Mouse (Mus musculus) thymus, adult 2 months (tissue): ENCODE results near the gene Il1rl2. TPM values are rescaled to one million over a fixed set of nuclear protein-coding genes. Genes with fewer than 3 reads are reported as not detected.

ENCODE experiments used
- DNase-seq: peaks from one replicate; pipeline ENCODE4 v3.0.0; 2021
- H3K27ac ChIP-seq: fragments of 200-500 bp; 2 replicates; pipeline ENCODE4 v1.5.1; 2012; ENCODE audit warnings: low read length, control low read depth; ENCODE audit not compliant: control insufficient read depth, insufficient read depth
- H3K27me3 ChIP-seq: fragments of 200-500 bp; 2 replicates; pipeline ENCODE4 v1.6.1; 2012; ENCODE audit warnings: mild to moderate bottlenecking, low read length, moderate library complexity, mixed read lengths; ENCODE audit not compliant: control insufficient read depth, insufficient read depth
- H3K36me3 ChIP-seq: fragments of 200-500 bp; 2 replicates; pipeline ENCODE4 v1.6.1; 2012; ENCODE audit warnings: mild to moderate bottlenecking, low read length, moderate library complexity; ENCODE audit not compliant: control insufficient read depth, insufficient read depth
- H3K4me1 ChIP-seq: fragments of 200-500 bp; replicated peaks from 2 replicates; pipeline ENCODE4 v1.6.1; 2012; ENCODE audit warnings: low read length; ENCODE audit not compliant: control insufficient read depth, insufficient read depth
- H3K4me3 ChIP-seq: fragments of 200-500 bp; 2 replicates; pipeline ENCODE4 v1.5.1; 2012; ENCODE audit warnings: mild to moderate bottlenecking, low read length, control low read depth, moderate library complexity; ENCODE audit not compliant: control insufficient read depth, insufficient read depth
- CTCF ChIP-seq: fragments of 200-500 bp; IDR thresholded peaks from 2 replicates; pipeline ENCODE4 v1.5.1; 2012; ENCODE audit warnings: mild to moderate bottlenecking, control low read depth, low read length, moderate library complexity, borderline replicate concordance; ENCODE audit not compliant: control insufficient read depth, poor library complexity, insufficient read depth; ENCODE audit errors: extremely low read depth
- POLR2A ChIP-seq: fragments of 200-500 bp; IDR thresholded peaks from 2 replicates; pipeline ENCODE4 v1.6.1; 2012; ENCODE audit warnings: mild to moderate bottlenecking, low read length, control low read depth, moderate library complexity; ENCODE audit not compliant: control insufficient read depth, poor library complexity, insufficient read depth; ENCODE audit errors: extremely low read depth
- WGBS: fragments of 180-500 bp; shearing (Covaris S2); methylation state at CpG from one replicate; pipeline ENCODE4 v1.1.7; 2018; 5-methylcytosine and 5-hydroxymethylcytosine counted together
- polyA plus RNA-seq: library from polyadenylated mRNA; depleted of rRNA; stranded (reverse); fragments of >200 nt; gene quantifications from 2 replicates; pipeline ENCODE4 v1.2.3, GENCODE M21; 2012

The Il1rl2 gene
- polyA plus RNA-seq, 1 experiment: 7.3 TPM

GRCm38 (mm10) chr1:40282394-40282793 lies 42.0 kb upstream of the Il1rl2 start:
- Histone ChIP-seq H3K4me1 (no peaks in the 10 kb centered on the region; the same call in 1 of the 2 replicates), H3K4me3 (no peak overlapping the region), H3K27ac (no peak overlapping the region), H3K27me3 (no peaks in the 10 kb centered on the region), H3K36me3 (no peaks in the 10 kb centered on the region)
- TF ChIP-seq POLR2A: no peak
- no peak for TF ChIP-seq CTCF
- 92% methylated on average over 3 of the region's 3 CpGs for WGBS
- DNase-seq: no peak

DNA sequence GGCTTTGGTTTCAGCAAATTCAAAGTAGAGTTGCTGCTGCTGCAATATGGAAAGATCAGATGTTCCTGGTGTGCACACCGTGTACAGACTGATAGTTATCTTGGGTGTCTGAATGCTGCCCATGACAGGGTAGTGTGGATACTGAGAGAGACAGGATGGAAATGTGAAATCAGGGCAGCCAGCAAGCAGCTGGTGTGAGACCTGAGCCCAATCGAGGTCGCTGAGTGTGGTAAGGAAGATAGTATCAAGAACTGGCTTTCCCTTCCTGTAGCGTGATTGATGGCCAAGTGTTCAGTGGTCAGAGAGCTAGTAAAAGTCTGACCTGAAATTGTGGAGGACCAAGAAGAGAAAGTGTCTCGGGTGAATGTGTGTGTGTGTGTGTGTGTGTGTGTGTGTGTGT lies 40.4 kb upstream of the Il1rl2 start:
- Histone ChIP-seq H3K36me3 (no peaks in the 10 kb centered on the region), H3K4me3 (no peak overlapping the region), H3K4me1 (no peaks in the 10 kb centered on the region; the same call in 1 of the 2 replicates), H3K27ac (no peak overlapping the region), H3K27me3 (no peaks in the 10 kb centered on the region)
- WGBS: 18% methylated on average over 5 of the region's 5 CpGs
- no peak for TF ChIP-seq POLR2A
- TF ChIP-seq CTCF: no peak
- DNase-seq: no peak

- no peaks in the 10 kb centered on the region for H3K36me3 ChIP-seq
- H3K27me3 ChIP-seq: no peaks in the 10 kb centered on the region
- 59% methylated on average over 12 of the region's 12 CpGs for WGBS
- TF ChIP-seq CTCF: no peak
- TF ChIP-seq POLR2A: no peak
- H3K4me3 ChIP-seq: no peak overlapping the region
- no peak overlapping the region for H3K27ac ChIP-seq
- DNase-seq: no peak
- H3K4me1 ChIP-seq: no peaks in the 10 kb centered on the region
These were observed 33.7 kb upstream of the Il1rl2 start for GRCm38 (mm10) chr1:40290489-40291255.

DNA sequence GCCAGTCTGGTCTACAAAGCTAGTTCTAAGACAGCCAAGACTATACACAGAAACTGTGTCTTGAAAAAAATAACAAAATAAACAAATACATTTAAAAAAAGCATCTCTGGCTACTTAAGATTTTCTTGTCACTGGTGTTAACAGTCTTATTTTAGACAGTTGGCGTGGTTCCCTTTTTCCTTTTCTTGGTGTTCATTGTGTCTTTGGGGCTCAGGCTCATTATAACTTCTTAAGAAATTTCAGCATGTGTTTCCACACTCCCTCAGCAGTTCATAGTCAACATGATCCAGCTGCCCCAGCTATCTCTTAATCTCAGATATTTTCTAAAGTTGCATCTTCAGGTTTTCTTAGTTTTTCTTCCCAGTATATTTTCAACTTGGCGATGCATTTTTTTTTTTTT lies 32.2 kb upstream of the Il1rl2 start:
- DNase-seq: no peak
- no peaks in the 10 kb centered on the region for H3K27me3 ChIP-seq
- no peak overlapping the region for H3K27ac ChIP-seq
- no peak overlapping the region for H3K4me3 ChIP-seq
- 93% methylated on average over 2 of the region's 2 CpGs for WGBS
- no peaks in the 10 kb centered on the region for H3K36me3 ChIP-seq
- H3K4me1 ChIP-seq: no peaks in the 10 kb centered on the region
- TF ChIP-seq POLR2A: no peak
- TF ChIP-seq CTCF: no peak

- no peaks in the 10 kb centered on the region for H3K36me3 ChIP-seq
- TF ChIP-seq POLR2A (no peak), CTCF (no peak)
- WGBS: 96% methylated on average over 7 of the region's 7 CpGs
These were observed 30.5 kb upstream of the Il1rl2 start for GRCm38 (mm10) chr1:40293891-40294290.

GRCm38 (mm10) chr1:40294824-40295223 lies 29.6 kb upstream of the Il1rl2 start:
- TF ChIP-seq CTCF (no peak), POLR2A (no peak)
- DNase-seq: no peak
- WGBS: 93% methylated on average over 9 of the region's 9 CpGs
- no peaks in the 10 kb centered on the region for H3K4me1 ChIP-seq
- no peak overlapping the region for H3K4me3 ChIP-seq
- no peaks in the 10 kb centered on the region for H3K27me3 ChIP-seq
- no peak overlapping the region for H3K27ac ChIP-seq
- no peaks in the 10 kb centered on the region for H3K36me3 ChIP-seq

More at GRCm38 (mm10) chr1:40293891-40294290, 30.5 kb upstream of the Il1rl2 start:
- Histone ChIP-seq H3K4me1 (no peaks in the 10 kb centered on the region), H3K27me3 (no peaks in the 10 kb centered on the region), H3K27ac (no peak overlapping the region), H3K4me3 (no peak overlapping the region)
- DNase-seq: no peak

DNA sequence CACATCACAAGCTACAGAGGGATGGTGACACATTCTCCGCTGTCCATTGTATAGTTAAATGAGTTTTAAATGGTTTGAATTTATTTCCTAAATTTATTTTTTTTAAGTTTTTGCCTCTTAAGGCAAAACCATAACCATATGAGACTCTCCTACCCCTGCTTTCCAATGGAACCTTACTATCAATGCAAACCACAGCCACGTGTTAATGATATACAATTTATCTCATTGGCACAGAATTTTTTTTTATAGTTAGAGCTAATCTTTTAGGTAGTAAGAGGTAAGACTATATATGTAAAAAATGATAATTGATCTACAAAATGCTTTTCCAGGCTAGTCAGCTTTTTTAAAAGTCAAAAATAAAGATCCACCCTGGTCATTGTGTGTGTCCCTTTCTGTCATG lies 26.4 kb upstream of the Il1rl2 start:
- DNase-seq: no peak
- Histone ChIP-seq H3K4me1 (no peaks in the 10 kb centered on the region), H3K36me3 (no peaks in the 10 kb centered on the region), H3K27ac (no peak overlapping the region), H3K27me3 (no peaks in the 10 kb centered on the region), H3K4me3 (no peak overlapping the region)
- TF ChIP-seq CTCF: no peak
- TF ChIP-seq POLR2A: no peak
- WGBS: 92% methylated on average over 2 of the region's 2 CpGs
